Mouse (Mus musculus): ENCODE measurements around the gene Mlxipl.

The Mlxipl gene

DNA sequence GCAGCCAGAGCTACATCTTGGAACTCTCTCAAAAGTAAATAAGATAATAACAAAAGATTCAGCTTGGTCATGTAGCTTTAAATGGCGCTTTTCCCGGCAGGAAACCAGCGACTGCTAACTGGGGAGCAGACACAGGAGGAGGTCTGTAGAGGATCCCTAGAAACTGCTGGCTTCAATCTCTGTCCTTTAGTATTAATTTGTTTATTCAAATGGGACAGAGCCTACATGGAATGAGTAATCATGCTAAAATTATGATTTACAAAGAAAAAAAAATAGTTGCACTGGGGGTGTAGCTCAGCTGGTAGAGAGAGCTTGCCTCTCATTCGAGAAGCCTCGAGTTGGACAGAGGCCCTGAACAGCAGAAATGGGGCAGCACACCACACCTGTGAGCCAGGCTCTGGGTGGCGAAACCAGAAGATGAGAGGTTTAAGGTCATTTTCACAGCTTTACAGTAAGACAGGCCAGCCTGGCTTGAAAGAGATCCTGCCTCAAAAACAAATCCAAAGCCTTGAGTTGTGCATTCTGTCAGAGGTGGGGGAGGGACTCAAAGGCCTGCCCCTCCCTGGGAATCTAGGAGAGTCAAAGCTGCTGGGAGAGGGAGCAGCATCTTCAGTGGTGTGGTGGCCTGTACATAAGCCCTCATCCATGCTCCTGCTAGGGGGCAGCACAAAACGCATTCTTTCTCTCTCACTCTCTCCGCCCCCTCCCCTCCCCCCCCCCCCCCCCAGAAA, 93.6 kb downstream of the Mlxipl start:
- DNase-seq (ENCODE audit: low spot score in 2 of 2): peak; percentile 38 to 45

GRCm38 (mm10) chr5:135185016-135185415, 95.3 kb downstream of the Mlxipl start:
- DNase-seq (ENCODE audit: low spot score in 2 of 2): no peak

- no peak for DNase-seq (ENCODE audit: low spot score in 2 of 2)
Measured at GRCm38 (mm10) chr5:135185596-135185995, 95.9 kb downstream of the Mlxipl start.

DNA sequence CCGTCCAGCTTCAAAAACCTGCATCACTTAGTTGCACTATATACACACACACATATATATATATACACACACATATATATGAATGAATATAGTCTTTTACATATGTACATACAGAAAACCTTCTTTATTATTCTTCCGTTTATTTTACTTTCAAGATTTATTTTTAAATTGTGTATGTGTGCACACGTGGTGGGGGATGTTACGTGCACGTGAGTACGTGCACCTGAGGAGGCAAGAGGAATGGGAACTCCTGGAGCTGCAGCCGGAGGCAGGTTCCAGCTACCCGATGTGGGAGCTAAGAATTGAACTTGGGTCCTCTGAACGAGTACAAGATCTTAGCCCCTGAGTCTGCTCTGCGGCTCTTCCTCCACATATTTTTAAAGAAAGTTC, 96.5 kb downstream of the Mlxipl start:
- no peak for DNase-seq (ENCODE audit: low spot score in 2 of 2)

DNA sequence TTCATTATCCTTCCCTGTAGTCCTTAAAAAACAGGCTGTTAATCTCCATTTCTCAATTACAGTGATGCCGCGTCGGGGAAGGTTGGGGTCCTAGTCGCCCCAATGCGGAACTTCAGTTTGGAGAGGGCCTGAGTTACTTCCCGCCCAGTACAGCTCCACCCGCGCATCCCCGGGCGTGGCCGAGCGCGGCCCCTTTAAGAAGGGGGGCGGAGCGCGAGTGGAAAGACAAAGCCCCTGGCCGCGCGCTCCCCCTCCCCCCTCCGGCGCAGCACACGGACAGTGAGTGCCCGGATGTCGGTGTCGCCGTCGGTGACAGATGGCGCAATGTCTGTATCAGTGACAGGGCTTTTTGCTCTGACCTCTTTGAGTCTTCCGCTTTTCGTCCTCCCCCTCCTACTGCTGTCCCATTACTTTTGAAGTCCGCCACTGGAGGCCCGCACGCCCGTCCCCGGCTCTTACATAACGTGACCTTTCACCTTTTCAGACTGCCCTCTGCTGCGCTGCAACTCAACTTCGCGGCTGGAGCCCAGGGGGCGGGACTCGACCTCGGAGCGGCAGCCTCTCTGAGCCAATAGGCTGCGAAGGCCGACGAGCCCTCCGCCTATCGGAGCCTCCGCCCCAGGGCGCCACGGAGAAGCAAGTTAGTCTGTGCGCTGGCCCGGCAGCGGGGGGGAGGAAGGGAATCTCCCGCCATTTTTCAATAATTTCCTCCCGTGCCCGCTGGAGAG, 97.1 kb downstream of the Mlxipl start, which contains the start of gene Baz1b:
Baz1b (plus strand) TSS at position 644 of the 728 bp plus-strand sequence.
- DNase-seq (ENCODE audit: low spot score in 2 of 2): peak; percentile 98

GRCm38 (mm10) chr5:135187349-135188213, 97.9 kb downstream of the Mlxipl start:
- DNase-seq (ENCODE audit: low spot score in 2 of 2): no peak

Data from right cerebral cortex, postnatal 36 days (tissue).